Mouse (Mus musculus): ENCODE measurements at regions not wholly inside any gene's neighbourhood (a gene's known extent, or its start where the extent isn't known, plus 50 kb on each side); places are given as distances from the start of the nearest gene placed in this dataset.

- TF ChIP-seq CTCF (IDR thresholded peaks at IDR 0.05; ENCODE audit: low read depth, low read length): no peak
- TF ChIP-seq GATA1 (IDR thresholded peaks at IDR 0.05; ENCODE audit: borderline replicate concordance, low read length): no peak
Measured at GRCm38 (mm10) chr16:73097176-73097575, 789.1 kb downstream of the Robo1 start.

All from G1E (cell line).